Mouse (Mus musculus) small intestine, adult 2 months (tissue): ENCODE measurements around the gene Dlx1. TPM values are rescaled to one million over a fixed set of nuclear protein-coding genes. Genes with fewer than 3 reads are reported as not detected.
A peak's percentile ranks its signal among the peaks of the same experiment; 100 is the strongest.

Experiments used
- H3K27ac ChIP-seq: fragments of 200-500 bp; 2 replicates; pipeline ENCODE4 v1.5.1; 2012; ENCODE audit warnings: low read depth, low read length, control low read depth, inconsistent platforms; ENCODE audit not compliant: insufficient read depth
- H3K27me3 ChIP-seq: fragments of 200-500 bp; 2 replicates; pipeline ENCODE4 v1.6.1; 2012; ENCODE audit warnings: mild to moderate bottlenecking, moderate library complexity, low read length, inconsistent platforms; ENCODE audit not compliant: control insufficient read depth, insufficient read depth
- H3K36me3 ChIP-seq: fragments of 200-500 bp; 2 replicates; pipeline ENCODE4 v1.6.1; 2012; ENCODE audit warnings: mild to moderate bottlenecking, low read length, control low read depth, inconsistent platforms; ENCODE audit not compliant: control insufficient read depth, insufficient read depth
- H3K4me1 ChIP-seq: fragments of 200-500 bp; 2 replicates; pipeline ENCODE4 v1.6.1; 2012; ENCODE audit warnings: low read length, inconsistent platforms, mixed read lengths; ENCODE audit not compliant: control insufficient read depth, insufficient read depth, insufficient read length
- H3K4me3 ChIP-seq: fragments of 200-500 bp; 2 replicates; pipeline ENCODE4 v1.5.1; 2012; ENCODE audit warnings: low read depth, mild to moderate bottlenecking, control low read depth, inconsistent platforms, low read length, moderate library complexity
- CTCF ChIP-seq: fragments of 200-500 bp; IDR thresholded peaks from 2 replicates; pipeline ENCODE4 v1.5.1; 2012; ENCODE audit warnings: low read depth, mild to moderate bottlenecking, control low read depth, inconsistent platforms, low read length, moderate library complexity, mixed read lengths; ENCODE audit not compliant: insufficient replicate concordance, insufficient read length; ENCODE audit errors: extremely low read depth
- POLR2A ChIP-seq: fragments of 200-500 bp; IDR thresholded peaks from 2 replicates; pipeline ENCODE4 v1.6.1; 2012; ENCODE audit warnings: low read depth, mild to moderate bottlenecking, control low read depth, inconsistent platforms, low read length, moderate library complexity
- WGBS: fragments of 180-500 bp; shearing (Covaris S2); methylation state at CpG from one replicate; pipeline ENCODE4 v1.1.7; 2018; 5-methylcytosine and 5-hydroxymethylcytosine counted together
- polyA plus RNA-seq: library from polyadenylated mRNA; depleted of rRNA; stranded (reverse); fragments of >200 nt; gene quantifications from 2 replicates; pipeline ENCODE4 v1.2.3, GENCODE M21; 2012; rRNA removed

The Dlx1 gene
- polyA plus RNA-seq, 1 experiment: 0.32 TPM

GRCm38 (mm10) chr2:71551704-71552103, 23.8 kb downstream of the Dlx1 start:
- WGBS: 2% methylated on average over 18 of the region's 18 CpGs
- H3K4me1 ChIP-seq: peaks cover 2% of the 10 kb centered on the region
- no peak overlapping the region for H3K4me3 ChIP-seq
- no peak overlapping the region for H3K27ac ChIP-seq
- H3K27me3 ChIP-seq: peaks cover 47% of the 10 kb centered on the region
- TF ChIP-seq CTCF (no peak), POLR2A (no peak)
- no peaks in the 10 kb centered on the region for H3K36me3 ChIP-seq

GRCm38 (mm10) chr2:71556071-71556470, 28.2 kb downstream of the Dlx1 start:
- Histone ChIP-seq H3K27ac (no peak overlapping the region), H3K4me1 (no peaks in the 10 kb centered on the region), H3K4me3 (no peak overlapping the region), H3K27me3 (peaks cover 26% of the 10 kb centered on the region), H3K36me3 (no peaks in the 10 kb centered on the region)
- 69% methylated on average over 5 of the region's 5 CpGs for WGBS
- 0 out of 2 replicates have a peak, but pooled peaks have one; percentile 7 for TF ChIP-seq CTCF
- TF ChIP-seq POLR2A: no peak

GRCm38 (mm10) chr2:71566466-71566865, 38.6 kb downstream of the Dlx1 start:
- H3K27ac ChIP-seq: no peak overlapping the region
- H3K36me3 ChIP-seq: no peaks in the 10 kb centered on the region
- no peaks in the 10 kb centered on the region for H3K4me1 ChIP-seq
- H3K27me3 ChIP-seq: peaks cover 3% of the 10 kb centered on the region; the same call in 1 of the 2 replicates
- 60% methylated on average over 9 of the region's 9 CpGs for WGBS
- TF ChIP-seq POLR2A: no peak
- no peak for TF ChIP-seq CTCF
- H3K4me3 ChIP-seq: no peak overlapping the region

GRCm38 (mm10) chr2:71573736-71574135, 45.8 kb downstream of the Dlx1 start:
- Histone ChIP-seq H3K27ac (no peak overlapping the region), H3K36me3 (no peaks in the 10 kb centered on the region), H3K4me1 (no peaks in the 10 kb centered on the region), H3K27me3 (no peaks in the 10 kb centered on the region), H3K4me3 (no peak overlapping the region)
- no peak for TF ChIP-seq POLR2A
- 41% methylated on average over 4 of the region's 4 CpGs for WGBS

- Histone ChIP-seq H3K27me3 (0 out of 2 replicates have a peak, but pooled peaks cover 3% of the 10 kb centered on the region), H3K4me3 (no peak overlapping the region), H3K4me1 (no peaks in the 10 kb centered on the region), H3K36me3 (no peaks in the 10 kb centered on the region), H3K27ac (no peak overlapping the region)
- TF ChIP-seq POLR2A (no peak), CTCF (no peak)
- 96% methylated on average over 2 of the region's 2 CpGs for WGBS
Measured at GRCm38 (mm10) chr2:71577059-71577458, 49.1 kb downstream of the Dlx1 start.

GRCm38 (mm10) chr2:71580632-71581466, 52.9 kb downstream of the Dlx1 start:
- Histone ChIP-seq H3K4me1 (no peaks in the 10 kb centered on the region), H3K36me3 (no peaks in the 10 kb centered on the region), H3K27me3 (0 out of 2 replicates have a peak, but pooled peaks cover 7% of the 10 kb centered on the region), H3K27ac (no peak overlapping the region), H3K4me3 (peak overlapping the region; percentile 60)
- 9% methylated on average over 50 of the region's 50 CpGs for WGBS
- peak; percentile 33; the same call in 1 of the 2 replicates for TF ChIP-seq CTCF
- TF ChIP-seq POLR2A: no peak

GRCm38 (mm10) chr2:71581488-71581887, 53.6 kb downstream of the Dlx1 start:
- Histone ChIP-seq H3K4me1 (no peaks in the 10 kb centered on the region), H3K27me3 (0 out of 2 replicates have a peak, but pooled peaks cover 7% of the 10 kb centered on the region), H3K36me3 (no peaks in the 10 kb centered on the region), H3K4me3 (peak overlapping the region; percentile 60; the same call in 1 of the 2 replicates), H3K27ac (no peak overlapping the region)
- 70% methylated on average over 5 of the region's 5 CpGs for WGBS
- TF ChIP-seq CTCF: no peak
- TF ChIP-seq POLR2A: no peak

Other genes with a start within 250 kb of the Dlx1 start
- 5.1 and 8.4 TPM in 2 replicates for gene Slc25a12, start 160.4 kb upstream of the Dlx1 start, polyA plus RNA-seq
- gene Hat1, start 139.2 kb upstream of the Dlx1 start, polyA plus RNA-seq: 0.25 and 0.62 TPM in 2 replicates
- 4.4 and 5.7 TPM in 2 replicates for gene Metap1d, start 74.8 kb upstream of the Dlx1 start, polyA plus RNA-seq
- 0.15 and 0.33 TPM in 2 replicates for gene Dlx2, start 18.6 kb downstream of the Dlx1 start, polyA plus RNA-seq
- 23.5 and 49.8 TPM in 2 replicates for gene Itga6, start 217.5 kb downstream of the Dlx1 start, polyA plus RNA-seq